Mouse (Mus musculus) kidney, adult 2 months (tissue): ENCODE data around the gene Ino80b. TPM values are rescaled to one million over a fixed set of nuclear protein-coding genes. Genes with fewer than 3 reads are reported as not detected.

Experiments used
- DNase-seq: peaks from one replicate; pipeline ENCODE4 v3.0.0; 2021
- H3K27ac ChIP-seq: fragments of 200-500 bp; 2 replicates; pipeline ENCODE4 v1.5.1; 2012; ENCODE audit warnings: low read depth, low read length, control low read depth, inconsistent platforms; ENCODE audit not compliant: insufficient read depth
- H3K27me3 ChIP-seq: fragments of 200-500 bp; replicated peaks from 2 replicates; pipeline ENCODE4 v1.6.1; 2012; ENCODE audit warnings: mild to moderate bottlenecking, moderate library complexity, low read length, inconsistent platforms; ENCODE audit not compliant: control insufficient read depth, insufficient read depth
- H3K36me3 ChIP-seq: fragments of 200-500 bp; 2 replicates; pipeline ENCODE4 v1.6.1; 2012; ENCODE audit warnings: mild to moderate bottlenecking, moderate library complexity, low read length, inconsistent platforms; ENCODE audit not compliant: control insufficient read depth, insufficient read depth
- H3K4me1 ChIP-seq: fragments of 200-500 bp; 2 replicates; pipeline ENCODE4 v1.6.1; 2011; ENCODE audit warnings: low read length; ENCODE audit not compliant: control insufficient read depth, insufficient read depth
- H3K4me3 ChIP-seq: fragments of 200-500 bp; 2 replicates; pipeline ENCODE4 v1.5.1; 2011; ENCODE audit warnings: mild to moderate bottlenecking, low read depth, low read length, control low read depth; ENCODE audit not compliant: insufficient read depth
- CTCF ChIP-seq: fragments of 200-500 bp; conservative IDR thresholded peaks from 2 replicates; pipeline ENCODE4 v1.5.1; 2011; ENCODE audit warnings: low read depth, mild to moderate bottlenecking, control low read depth, low read length, moderate library complexity, mixed read lengths; ENCODE audit not compliant: insufficient read depth, insufficient read length
- POLR2A ChIP-seq: fragments of 200-500 bp; IDR thresholded peaks from one replicate; pipeline ENCODE4 v1.6.1; 2011; ENCODE audit warnings: low read depth, low read length, control low read depth
- WGBS: fragments of 180-500 bp; shearing (Covaris S2); methylation state at CpG from one replicate; pipeline ENCODE4 v1.1.7; 2018; 5-methylcytosine and 5-hydroxymethylcytosine counted together
- polyA plus RNA-seq: library from polyadenylated mRNA; depleted of rRNA; stranded (reverse); fragments of >200 nt; gene quantifications from 2 replicates; pipeline ENCODE4 v1.2.3, GENCODE M21; 2012; rRNA removed

Ino80b gene
- polyA plus RNA-seq, 1 experiment = 19.0 TPM

DNA sequence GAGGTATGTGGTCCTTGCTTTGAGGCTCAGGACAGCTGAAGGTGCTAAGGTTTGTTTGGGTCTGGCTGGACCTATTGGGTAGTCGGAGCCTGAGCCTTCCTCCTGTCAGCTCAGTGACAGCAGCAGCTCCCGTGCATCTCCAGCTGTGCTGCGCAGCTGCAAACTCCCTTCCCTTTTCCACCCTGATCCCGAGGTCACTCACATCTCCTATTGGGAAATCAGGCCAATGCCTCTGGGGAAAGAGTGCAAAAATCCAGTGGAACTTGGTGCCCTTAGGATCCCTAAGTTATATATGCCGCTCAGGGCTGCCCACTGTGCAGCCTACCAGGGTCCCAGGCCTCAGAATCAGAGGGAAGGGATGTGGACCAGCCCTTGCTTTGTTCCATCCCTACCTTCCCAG is 41.7 kb downstream of the Ino80b start:
- H3K4me1 ChIP-seq = no peaks in the 10 kb centered on the region
- H3K27me3 ChIP-seq = 0 out of 2 replicates have a peak, but pooled peaks cover 1% of the 10 kb centered on the region
- no peak for DNase-seq
- TF ChIP-seq POLR2A = no peak
- no peak for TF ChIP-seq CTCF
- no peaks in the 10 kb centered on the region for H3K36me3 ChIP-seq
- H3K27ac ChIP-seq = no peak overlapping the region
- 53% methylated on average over 5 of the region's 5 CpGs for WGBS
- no peak overlapping the region for H3K4me3 ChIP-seq

DNA sequence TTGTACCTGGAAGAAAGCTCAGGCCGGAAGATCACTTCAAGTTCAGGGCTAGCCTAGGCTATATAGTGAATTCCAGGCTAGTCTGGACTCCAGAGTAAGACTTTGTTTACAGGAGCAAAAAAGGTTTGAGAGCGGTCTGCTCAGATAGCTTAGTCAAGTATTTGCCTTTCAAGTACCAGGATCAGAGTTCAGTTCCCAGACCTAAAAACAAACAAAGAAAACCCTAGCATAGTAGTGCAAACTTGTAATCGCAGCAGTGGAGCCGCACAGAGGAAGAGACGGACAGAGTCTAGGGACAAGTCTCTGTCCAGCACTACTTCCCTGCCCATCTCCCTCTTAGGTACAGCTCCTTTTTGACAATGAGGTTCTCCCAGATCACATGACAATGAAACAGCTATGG is 45.0 kb downstream of the Ino80b start:
- DNase-seq = no peak
- no peak overlapping the region for H3K27ac ChIP-seq
- no peak overlapping the region for H3K4me3 ChIP-seq
- no peaks in the 10 kb centered on the region for H3K27me3 ChIP-seq
- H3K4me1 ChIP-seq = no peaks in the 10 kb centered on the region
- 97% methylated on average over 5 of the region's 5 CpGs for WGBS
- H3K36me3 ChIP-seq = no peaks in the 10 kb centered on the region
- TF ChIP-seq CTCF (no peak), POLR2A (no peak)

DNA sequence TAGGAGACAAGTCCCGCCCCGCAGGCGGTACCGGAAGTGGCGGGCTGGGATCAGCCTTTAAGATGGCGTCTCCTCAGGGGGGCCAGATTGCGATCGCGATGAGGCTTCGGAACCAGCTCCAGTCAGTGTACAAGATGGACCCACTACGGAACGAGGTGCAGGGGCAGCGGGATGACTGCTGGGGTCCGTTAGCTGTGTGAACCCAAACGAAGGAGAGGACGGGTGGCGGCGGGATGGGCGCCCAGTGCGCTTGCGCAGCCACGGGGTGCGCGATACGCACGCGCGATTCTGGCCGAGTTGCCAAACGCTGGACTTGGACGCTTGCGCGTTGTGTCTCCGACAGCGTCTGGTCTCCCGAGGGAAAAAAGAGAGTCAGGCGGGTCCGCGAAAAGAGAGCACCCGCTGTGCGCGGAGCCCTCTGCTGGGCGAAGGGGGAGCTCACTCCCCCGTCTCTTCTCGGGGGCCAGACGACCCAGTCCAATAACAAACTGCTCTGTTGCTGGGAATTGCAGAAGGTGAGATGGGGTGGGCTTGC is 46.8 kb downstream of the Ino80b start:
- under 1% methylated on average over 46 of the region's 46 CpGs for WGBS
- no peaks in the 10 kb centered on the region for H3K4me1 ChIP-seq
- DNase-seq = peak; percentile 99
- peak overlapping the region; percentile 56 for H3K4me3 ChIP-seq
- TF ChIP-seq POLR2A (peak; percentile 32), CTCF (peak; percentile 48; the same call in 1 of the 2 replicates)
- no peaks in the 10 kb centered on the region for H3K27me3 ChIP-seq
- peak overlapping the region; percentile 92 for H3K27ac ChIP-seq
- H3K36me3 ChIP-seq = no peaks in the 10 kb centered on the region

DNA sequence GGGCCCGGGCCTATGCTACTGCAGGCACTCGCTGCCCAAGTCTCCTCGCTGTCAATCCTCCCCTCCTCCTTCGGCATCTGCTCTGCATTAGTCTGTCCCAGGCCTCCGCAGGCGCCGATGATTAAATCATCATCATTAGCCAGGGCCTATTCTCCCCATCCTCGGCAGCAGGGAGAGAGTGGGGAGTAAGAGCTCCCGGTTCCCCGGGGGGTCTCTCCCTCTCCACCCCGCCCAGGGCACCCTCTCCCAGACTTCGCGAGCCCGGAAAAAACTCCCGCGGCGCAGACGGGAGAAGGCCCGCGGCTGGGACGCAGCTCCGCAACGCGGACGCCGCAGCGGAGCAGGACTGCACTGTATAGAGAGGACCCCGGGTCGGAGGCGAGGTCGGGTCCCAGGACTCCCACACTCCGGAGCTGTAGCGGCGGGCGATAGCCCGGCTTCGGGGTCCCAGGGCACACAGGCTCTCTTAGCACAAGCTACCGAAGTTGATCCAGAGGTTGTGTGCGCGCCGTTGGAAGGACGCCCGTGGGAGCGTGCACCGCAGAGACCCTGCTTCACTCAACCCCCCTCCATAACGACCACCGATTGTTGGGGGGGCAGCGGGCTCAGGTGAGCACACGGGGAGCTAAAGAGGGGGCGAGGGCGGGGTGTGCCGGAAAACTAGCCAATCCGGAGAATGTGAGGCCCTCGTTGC is 47.5 kb downstream of the Ino80b start, which contains the start of gene Pcgf1:
Gene Pcgf1 (plus strand): TSS at position 240 of the 694 bp plus-strand sequence.
- H3K27me3 ChIP-seq = no peaks in the 10 kb centered on the region
- peak within 1 kb of the TSS; percentile 56 for H3K4me3 ChIP-seq
- H3K4me1 ChIP-seq = no peaks in the 10 kb centered on the region
- TF ChIP-seq POLR2A = no peak
- no peak for TF ChIP-seq CTCF
- peak; percentile 50 for DNase-seq
- peak within 1 kb of the TSS; percentile 92 for H3K27ac ChIP-seq
- no peaks in the 10 kb centered on the region for H3K36me3 ChIP-seq
- WGBS = under 1% methylated on average over 54 of the region's 54 CpGs

DNA sequence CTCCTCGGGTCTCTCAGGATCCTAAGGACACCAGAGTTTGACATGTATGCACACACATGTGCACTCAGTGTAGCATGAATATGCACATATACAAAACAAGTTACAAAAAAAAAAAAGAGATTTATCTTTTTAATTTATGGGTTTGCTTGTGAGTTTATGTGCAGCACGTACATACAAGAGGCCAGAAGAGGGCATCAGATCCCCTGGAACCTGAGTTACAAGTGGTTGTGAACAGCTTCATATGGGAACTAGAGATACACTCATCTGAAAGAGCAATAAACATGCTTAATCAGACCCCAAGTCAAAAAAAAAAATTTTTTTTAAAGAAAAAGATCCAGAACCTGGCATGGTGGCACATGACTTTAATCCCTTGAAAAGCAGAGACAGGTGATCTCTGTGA is 50.3 kb downstream of the Ino80b start:
- TF ChIP-seq CTCF = no peak
- no peak for TF ChIP-seq POLR2A
- 22% methylated on average over 2 of the region's 2 CpGs for WGBS
- Histone ChIP-seq H3K4me3 (no peak overlapping the region), H3K4me1 (no peaks in the 10 kb centered on the region), H3K27ac (no peak overlapping the region), H3K36me3 (no peaks in the 10 kb centered on the region), H3K27me3 (peaks cover 12% of the 10 kb centered on the region)
- peak; percentile 42 for DNase-seq

Other genes with a start within 250 kb of the Ino80b start
- 0.12 and 0.28 TPM in 2 replicates for gene Sema4f, start 185.7 kb downstream of the Ino80b start, polyA plus RNA-seq
- gene M1ap, start 178.5 kb downstream of the Ino80b start, polyA plus RNA-seq = 0.16 and 0.22 TPM in 2 replicates
- 4.3 and 4.5 TPM in 2 replicates for gene Dok1, start 92.0 kb downstream of the Ino80b start, polyA plus RNA-seq
- gene Loxl3, start 91.3 kb downstream of the Ino80b start, polyA plus RNA-seq = 3.1 and 3.6 TPM in 2 replicates
- 442 and 596 TPM in 2 replicates for gene Aup1, start 70.9 kb downstream of the Ino80b start, polyA plus RNA-seq
- 39.6 and 40.2 TPM in 2 replicates for gene Htra2, start 70.2 kb downstream of the Ino80b start, polyA plus RNA-seq
- 8.8 and 11.0 TPM in 2 replicates for gene Dqx1, start 67.6 kb downstream of the Ino80b start, polyA plus RNA-seq
- 0.34 and 0.36 TPM in 2 replicates for gene Tlx2, start 55.1 kb downstream of the Ino80b start, polyA plus RNA-seq
- 18.6 and 20.5 TPM in 2 replicates for gene Pcgf1, start 47.6 kb downstream of the Ino80b start, polyA plus RNA-seq
- gene Lbx2, start 39.1 kb downstream of the Ino80b start, polyA plus RNA-seq = 1.4 and 2.5 TPM in 2 replicates
- 3.0 and 5.9 TPM in 2 replicates for gene Ccdc142, start 23.8 kb downstream of the Ino80b start, polyA plus RNA-seq
- gene Gm42688, start 23.8 kb downstream of the Ino80b start, polyA plus RNA-seq = 4.3 and 4.4 TPM in 2 replicates
- gene Mrpl53, start 16.4 kb downstream of the Ino80b start, polyA plus RNA-seq = 91.1 and 91.7 TPM in 2 replicates
- 35.5 and 42.3 TPM in 2 replicates for gene Mogs, start 9.9 kb downstream of the Ino80b start, polyA plus RNA-seq
- 203 and 259 TPM in 2 replicates for gene Wbp1, start 3.9 kb downstream of the Ino80b start, polyA plus RNA-seq
- gene Rtkn, start 10.0 kb upstream of the Ino80b start, polyA plus RNA-seq = 73.6 and 96.1 TPM in 2 replicates
- 4.4 and 4.7 TPM in 2 replicates for gene Wdr54, start 31.0 kb upstream of the Ino80b start, polyA plus RNA-seq
- 1.4 and 1.6 TPM in 2 replicates for gene 1700003E16Rik, start 31.0 kb upstream of the Ino80b start, polyA plus RNA-seq
- 93.1 and 117 TPM in 2 replicates for gene Dctn1, start 40.5 kb upstream of the Ino80b start, polyA plus RNA-seq
- 3.3 TPM in 2 replicates for gene Slc4a5, start 94.4 kb upstream of the Ino80b start, polyA plus RNA-seq
- 2.3 and 2.4 TPM in 2 replicates for gene Mthfd2, start 200.5 kb upstream of the Ino80b start, polyA plus RNA-seq
- 17.9 and 23.5 TPM in 2 replicates for gene Mob1a, start 200.6 kb upstream of the Ino80b start, polyA plus RNA-seq
- 85.2 and 125 TPM in 2 replicates for gene Bola3, start 223.7 kb upstream of the Ino80b start, polyA plus RNA-seq